Mouse (Mus musculus) kidney, embryonic 14.5 days (tissue): ENCODE data around the gene Adgrd1. TPM values are rescaled to one million over a fixed set of nuclear protein-coding genes. Genes with fewer than 3 reads are reported as not detected.

Source experiments
- ATAC-seq: fragments of 200-750 bp; cut with Nextera tagmentation; 2 replicates; pipeline ENCODE4 v1.8.0; 2017; ENCODE audit warnings: moderate number of reproducible peaks, mild to moderate bottlenecking, moderate TSS enrichment, moderate library complexity; ENCODE audit not compliant: low FRiP score, low TSS enrichment
- H3K27ac ChIP-seq: fragments of 300-500 bp; sonication (generic); 2 replicates; pipeline ENCODE4 v1.5.1; 2014; ENCODE audit warnings: low read depth, mild to moderate bottlenecking, low read length, moderate library complexity, mixed read lengths
- H3K27me3 ChIP-seq: fragments of 300-500 bp; sonication (generic); 2 replicates; pipeline ENCODE4 v1.6.1; 2014; ENCODE audit warnings: mild to moderate bottlenecking, low read length; ENCODE audit not compliant: control insufficient read depth, insufficient read depth
- H3K36me3 ChIP-seq: fragments of 300-500 bp; sonication (generic); 2 replicates; pipeline ENCODE4 v1.6.1; 2014; ENCODE audit warnings: low read length, mixed read lengths; ENCODE audit not compliant: control insufficient read depth, insufficient read depth
- H3K4me1 ChIP-seq: fragments of 300-500 bp; sonication (generic); 2 replicates; pipeline ENCODE4 v1.6.1; 2014; ENCODE audit warnings: low read length, mixed read lengths; ENCODE audit not compliant: control insufficient read depth, insufficient read depth
- H3K4me2 ChIP-seq: fragments of 300-500 bp; sonication (generic); replicated peaks from 2 replicates; pipeline ENCODE4 v1.6.1; 2014; ENCODE audit warnings: low read depth, mild to moderate bottlenecking, low read length
- H3K4me3 ChIP-seq: fragments of 300-500 bp; sonication (generic); 2 replicates; pipeline ENCODE4 v1.5.1; 2014; ENCODE audit warnings: mild to moderate bottlenecking, low read length
- H3K9ac ChIP-seq: fragments of 300-500 bp; sonication (generic); 2 replicates; pipeline ENCODE4 v1.6.1; 2014; ENCODE audit warnings: low read depth, mild to moderate bottlenecking, low read length, moderate library complexity
- H3K9me3 ChIP-seq: fragments of 300-500 bp; sonication (generic); 2 replicates; pipeline ENCODE4 v1.6.1; 2016; ENCODE audit warnings: low read length; ENCODE audit not compliant: control insufficient read depth
- WGBS: fragments of 180-500 bp; shearing (Covaris S2); extraction: QIAGEN DNeasy Blood & Tissue Kit; methylation state at CpG from one replicate; pipeline ENCODE4 v1.1.7; 2014; 5-methylcytosine and 5-hydroxymethylcytosine counted together
- polyA plus RNA-seq: library from polyadenylated mRNA; unstranded; fragments of >200 nt; fragmentation: Nextera tagmentation; extraction: Ambion mirVana; gene quantifications from 2 replicates; pipeline ENCODE4 v1.2.1, GENCODE M21; 2014

Adgrd1 gene
- polyA plus RNA-seq, 1 experiment from 2014 or later, result 0.51 TPM

GRCm38 (mm10) chr5:129241865-129242264 is 145.3 kb downstream of the Adgrd1 start:
- no peak for ATAC-seq
- Histone ChIP-seq H3K4me2 (no peak overlapping the region), H3K4me3 (no peak overlapping the region), H3K27me3 (no peaks in the 10 kb centered on the region), H3K9ac (no peak overlapping the region), H3K9me3 (no peaks in the 10 kb centered on the region), H3K4me1 (no peaks in the 10 kb centered on the region), H3K27ac (no peak overlapping the region), H3K36me3 (no peaks in the 10 kb centered on the region)
- 61% methylated on average over 11 of the region's 11 CpGs for WGBS

- no peak overlapping the region for H3K27ac ChIP-seq
- WGBS, result 53% methylated on average over 3 of the region's 3 CpGs
- no peak for ATAC-seq
- H3K4me1 ChIP-seq, result no peaks in the 10 kb centered on the region
- no peaks in the 10 kb centered on the region for H3K36me3 ChIP-seq
- no peaks in the 10 kb centered on the region for H3K9me3 ChIP-seq
- no peak overlapping the region for H3K4me3 ChIP-seq
- H3K9ac ChIP-seq, result no peak overlapping the region
- no peaks in the 10 kb centered on the region for H3K27me3 ChIP-seq
- H3K4me2 ChIP-seq, result no peak overlapping the region
Observed at GRCm38 (mm10) chr5:129242265-129242664, 145.7 kb downstream of the Adgrd1 start.

GRCm38 (mm10) chr5:129243120-129243519 is 146.6 kb downstream of the Adgrd1 start:
- no peak for ATAC-seq
- Histone ChIP-seq H3K27me3 (no peaks in the 10 kb centered on the region), H3K9me3 (no peaks in the 10 kb centered on the region), H3K4me1 (no peaks in the 10 kb centered on the region), H3K4me3 (no peak overlapping the region), H3K4me2 (no peak overlapping the region), H3K36me3 (no peaks in the 10 kb centered on the region), H3K9ac (no peak overlapping the region), H3K27ac (no peak overlapping the region)
- 71% methylated on average over 4 of the region's 4 CpGs for WGBS

- H3K9me3 ChIP-seq, result no peaks in the 10 kb centered on the region
- WGBS, result 43% methylated on average over 5 of the region's 5 CpGs
- no peaks in the 10 kb centered on the region for H3K36me3 ChIP-seq
- H3K27ac ChIP-seq, result no peak overlapping the region
- ATAC-seq, result no peak
- H3K9ac ChIP-seq, result no peak overlapping the region
- no peaks in the 10 kb centered on the region for H3K27me3 ChIP-seq
- H3K4me2 ChIP-seq, result no peak overlapping the region
- H3K4me1 ChIP-seq, result no peaks in the 10 kb centered on the region
- no peak overlapping the region for H3K4me3 ChIP-seq
Observed at GRCm38 (mm10) chr5:129244392-129244791, 147.8 kb downstream of the Adgrd1 start.

- 81% methylated on average over 8 of the region's 8 CpGs for WGBS
- no peak overlapping the region for H3K4me2 ChIP-seq
Observed at GRCm38 (mm10) chr5:129249080-129249479, 152.5 kb downstream of the Adgrd1 start.

More at GRCm38 (mm10) chr5:129249080-129249479, 152.5 kb downstream of the Adgrd1 start:
- ATAC-seq, result no peak
- no peaks in the 10 kb centered on the region for H3K36me3 ChIP-seq
- no peaks in the 10 kb centered on the region for H3K9me3 ChIP-seq
- H3K4me1 ChIP-seq, result no peaks in the 10 kb centered on the region
- no peaks in the 10 kb centered on the region for H3K27me3 ChIP-seq
- no peak overlapping the region for H3K9ac ChIP-seq
- H3K4me3 ChIP-seq, result no peak overlapping the region
- H3K27ac ChIP-seq, result no peak overlapping the region

Other genes starting within 250 kb of the Adgrd1 start
- gene Rimbp2, start 143.3 kb upstream of the Adgrd1 start, polyA plus RNA-seq, result 0.03 and 0.27 TPM in 2 replicates
- gene Stx2, start 88.2 kb upstream of the Adgrd1 start, polyA plus RNA-seq, result 18.1 and 29.5 TPM in 2 replicates
- gene Ran, start 76.7 kb upstream of the Adgrd1 start, polyA plus RNA-seq, result 768 and 779 TPM in 2 replicates